Mouse (Mus musculus): ENCODE data around the gene Frs3. TPM values are rescaled to one million over a fixed set of nuclear protein-coding genes. Genes with fewer than 3 reads are reported as not detected.

Gene Frs3
- polyA plus RNA-seq, 1 experiment from 2014 or later: 3.2 TPM

DNA sequence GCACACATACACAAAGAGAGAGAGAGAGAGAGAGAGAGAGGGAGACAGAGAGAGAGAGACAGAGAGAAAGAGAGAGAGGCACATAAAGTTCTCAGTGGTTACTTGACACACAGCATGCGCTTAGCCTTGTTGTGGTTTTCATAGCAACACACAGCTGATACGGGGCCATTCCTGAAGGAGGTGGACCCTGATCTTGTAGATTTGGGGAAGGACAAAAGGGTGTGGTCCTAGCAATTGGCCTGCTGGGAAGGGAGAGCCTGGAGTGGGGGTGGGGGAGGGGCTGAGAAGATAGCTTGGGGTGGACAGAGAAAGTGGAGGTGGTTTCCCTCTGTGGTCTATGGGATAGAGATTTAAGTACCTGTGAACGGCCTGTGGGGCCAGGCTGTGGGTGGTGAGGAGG is 21.2 kb downstream of the Frs3 start:
- H3K4me1 ChIP-seq (ENCODE audit: control insufficient read depth, insufficient read depth, low read length): peaks cover 11% of the 10 kb centered on the region
- H3K4me2 ChIP-seq (ENCODE audit: low read depth, low read length): no peak overlapping the region
- no peak overlapping the region for H3K4me3 ChIP-seq (ENCODE audit: low read length)
- ATAC-seq: 0 out of 2 replicates have a peak, but pooled peaks have one; percentile 21
- H3K9me3 ChIP-seq (ENCODE audit: control insufficient read depth, low read length): no peaks in the 10 kb centered on the region
- 69% methylated on average over 3 of the region's 3 CpGs for WGBS
- no peaks in the 10 kb centered on the region for H3K27me3 ChIP-seq (replicated peaks; ENCODE audit: control insufficient read depth, insufficient read depth, low read length)
- H3K9ac ChIP-seq (ENCODE audit: low read depth, low read length): no peak overlapping the region
- H3K27ac ChIP-seq (ENCODE audit: low read length): no peak overlapping the region
- H3K36me3 ChIP-seq (ENCODE audit: control insufficient read depth, insufficient read depth, low read length): no peaks in the 10 kb centered on the region

DNA sequence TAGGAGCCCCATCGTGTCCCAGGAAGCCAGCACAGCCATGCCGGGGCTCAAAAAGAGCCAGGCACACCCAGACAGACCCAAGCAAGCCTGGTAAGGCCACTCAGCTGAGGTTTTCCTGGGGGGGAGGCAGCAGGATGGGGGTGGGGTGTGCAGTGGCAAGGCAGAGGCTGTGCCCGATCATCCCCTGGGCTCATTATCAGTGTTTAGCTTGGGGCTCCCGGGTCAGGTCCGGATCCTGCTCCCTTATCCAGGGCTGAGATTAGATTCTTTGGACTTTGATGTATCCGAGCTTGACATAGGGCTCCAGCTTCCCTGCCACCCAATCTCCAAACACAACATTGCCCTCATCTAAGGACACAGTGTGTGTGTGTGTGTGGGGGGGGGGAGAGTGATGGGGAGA is 23.1 kb downstream of the Frs3 start:
- H3K36me3 ChIP-seq (ENCODE audit: control insufficient read depth, insufficient read depth, low read length): no peaks in the 10 kb centered on the region
- 57% methylated on average over 6 of the region's 6 CpGs for WGBS
- H3K9me3 ChIP-seq (ENCODE audit: control insufficient read depth, low read length): no peaks in the 10 kb centered on the region
- no peak overlapping the region for H3K9ac ChIP-seq (ENCODE audit: low read depth, low read length)
- H3K4me1 ChIP-seq (ENCODE audit: control insufficient read depth, insufficient read depth, low read length): peaks cover 5% of the 10 kb centered on the region
- peak; percentile 26; the same call in 1 of the 2 replicates for ATAC-seq
- no peak overlapping the region for H3K4me2 ChIP-seq (ENCODE audit: low read depth, low read length)
- no peaks in the 10 kb centered on the region for H3K27me3 ChIP-seq (replicated peaks; ENCODE audit: control insufficient read depth, insufficient read depth, low read length)
- H3K4me3 ChIP-seq (ENCODE audit: low read length): no peak overlapping the region
- no peak overlapping the region for H3K27ac ChIP-seq (ENCODE audit: low read length)

GRCm38 (mm10) chr17:47712889-47713571 is 24.2 kb downstream of the Frs3 start:
- peaks cover 4% of the 10 kb centered on the region for H3K4me1 ChIP-seq (ENCODE audit: control insufficient read depth, insufficient read depth, low read length)
- H3K4me2 ChIP-seq (ENCODE audit: low read depth, low read length): no peak overlapping the region
- no peaks in the 10 kb centered on the region for H3K9me3 ChIP-seq (ENCODE audit: control insufficient read depth, low read length)
- 50% methylated on average over 15 of the region's 22 CpGs for WGBS
- H3K9ac ChIP-seq (ENCODE audit: low read depth, low read length): no peak overlapping the region
- no peaks in the 10 kb centered on the region for H3K27me3 ChIP-seq (replicated peaks; ENCODE audit: control insufficient read depth, insufficient read depth, low read length)
- H3K4me3 ChIP-seq (ENCODE audit: low read length): no peak overlapping the region
- no peak overlapping the region for H3K27ac ChIP-seq (ENCODE audit: low read length)
- ATAC-seq: no peak
- no peaks in the 10 kb centered on the region for H3K36me3 ChIP-seq (ENCODE audit: control insufficient read depth, insufficient read depth, low read length)

GRCm38 (mm10) chr17:47715037-47715436 is 26.2 kb downstream of the Frs3 start:
- no peak overlapping the region for H3K9ac ChIP-seq (ENCODE audit: low read depth, low read length)
- WGBS: 56% methylated on average over 3 of the region's 3 CpGs
- no peak overlapping the region for H3K4me3 ChIP-seq (ENCODE audit: low read length)
- no peak overlapping the region for H3K27ac ChIP-seq (ENCODE audit: low read length)
- peaks cover 3% of the 10 kb centered on the region; the same call in 1 of the 2 replicates for H3K4me1 ChIP-seq (ENCODE audit: control insufficient read depth, insufficient read depth, low read length)
- H3K36me3 ChIP-seq (ENCODE audit: control insufficient read depth, insufficient read depth, low read length): no peaks in the 10 kb centered on the region
- no peaks in the 10 kb centered on the region for H3K27me3 ChIP-seq (replicated peaks; ENCODE audit: control insufficient read depth, insufficient read depth, low read length)
- H3K4me2 ChIP-seq (ENCODE audit: low read depth, low read length): no peak overlapping the region
- no peaks in the 10 kb centered on the region for H3K9me3 ChIP-seq (ENCODE audit: control insufficient read depth, low read length)
- ATAC-seq: no peak

DNA sequence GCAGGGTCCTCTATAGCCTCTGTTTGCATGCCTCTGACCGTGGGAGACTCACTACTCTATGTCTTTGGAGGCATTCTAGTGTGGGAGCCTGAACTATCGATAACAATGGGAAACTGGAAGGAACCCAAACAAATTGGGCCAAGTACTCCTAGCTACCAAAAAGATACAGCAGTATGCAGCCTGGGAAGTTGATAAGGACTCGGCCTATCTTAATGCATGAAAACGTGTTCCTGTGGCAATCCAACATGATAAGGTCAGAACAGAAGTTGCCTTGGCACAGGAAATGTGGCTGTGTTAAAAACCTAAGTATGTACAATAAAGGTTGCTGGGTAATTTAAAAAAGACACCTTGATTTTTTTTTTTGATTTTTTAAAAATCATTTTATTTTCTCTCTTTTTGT is 32.4 kb downstream of the Frs3 start:
- no peak overlapping the region for H3K4me2 ChIP-seq (ENCODE audit: low read depth, low read length)
- WGBS: 83% methylated on average over 4 of the region's 4 CpGs
- no peaks in the 10 kb centered on the region for H3K9me3 ChIP-seq (ENCODE audit: control insufficient read depth, low read length)
- no peaks in the 10 kb centered on the region for H3K36me3 ChIP-seq (ENCODE audit: control insufficient read depth, insufficient read depth, low read length)
- no peak overlapping the region for H3K9ac ChIP-seq (ENCODE audit: low read depth, low read length)
- no peaks in the 10 kb centered on the region for H3K27me3 ChIP-seq (replicated peaks; ENCODE audit: control insufficient read depth, insufficient read depth, low read length)
- no peaks in the 10 kb centered on the region for H3K4me1 ChIP-seq (ENCODE audit: control insufficient read depth, insufficient read depth, low read length)
- H3K4me3 ChIP-seq (ENCODE audit: low read length): no peak overlapping the region
- no peak overlapping the region for H3K27ac ChIP-seq (ENCODE audit: low read length)
- no peak for ATAC-seq

GRCm38 (mm10) chr17:47726566-47726965 is 37.7 kb downstream of the Frs3 start, which contains the start of gene Pgc:
Gene Pgc (plus strand): TSS chr17:47726842.
- no peak within 1 kb of the TSS for H3K4me3 ChIP-seq (ENCODE audit: low read length)
- no peak within 1 kb of the TSS for H3K27ac ChIP-seq (ENCODE audit: low read length)
- H3K9ac ChIP-seq (ENCODE audit: low read depth, low read length): no peak within 1 kb of the TSS
- H3K36me3 ChIP-seq (ENCODE audit: control insufficient read depth, insufficient read depth, low read length): no peaks in the 10 kb centered on the region
- no peaks in the 10 kb centered on the region for H3K4me1 ChIP-seq (ENCODE audit: control insufficient read depth, insufficient read depth, low read length)
- no peak within 1 kb of the TSS for H3K4me2 ChIP-seq (ENCODE audit: low read depth, low read length)
- 69% methylated on average over 11 of the region's 11 CpGs for WGBS
- H3K27me3 ChIP-seq (replicated peaks; ENCODE audit: control insufficient read depth, insufficient read depth, low read length): no peaks in the 10 kb centered on the region
- no peaks in the 10 kb centered on the region for H3K9me3 ChIP-seq (ENCODE audit: control insufficient read depth, low read length)
- no peak for ATAC-seq

DNA sequence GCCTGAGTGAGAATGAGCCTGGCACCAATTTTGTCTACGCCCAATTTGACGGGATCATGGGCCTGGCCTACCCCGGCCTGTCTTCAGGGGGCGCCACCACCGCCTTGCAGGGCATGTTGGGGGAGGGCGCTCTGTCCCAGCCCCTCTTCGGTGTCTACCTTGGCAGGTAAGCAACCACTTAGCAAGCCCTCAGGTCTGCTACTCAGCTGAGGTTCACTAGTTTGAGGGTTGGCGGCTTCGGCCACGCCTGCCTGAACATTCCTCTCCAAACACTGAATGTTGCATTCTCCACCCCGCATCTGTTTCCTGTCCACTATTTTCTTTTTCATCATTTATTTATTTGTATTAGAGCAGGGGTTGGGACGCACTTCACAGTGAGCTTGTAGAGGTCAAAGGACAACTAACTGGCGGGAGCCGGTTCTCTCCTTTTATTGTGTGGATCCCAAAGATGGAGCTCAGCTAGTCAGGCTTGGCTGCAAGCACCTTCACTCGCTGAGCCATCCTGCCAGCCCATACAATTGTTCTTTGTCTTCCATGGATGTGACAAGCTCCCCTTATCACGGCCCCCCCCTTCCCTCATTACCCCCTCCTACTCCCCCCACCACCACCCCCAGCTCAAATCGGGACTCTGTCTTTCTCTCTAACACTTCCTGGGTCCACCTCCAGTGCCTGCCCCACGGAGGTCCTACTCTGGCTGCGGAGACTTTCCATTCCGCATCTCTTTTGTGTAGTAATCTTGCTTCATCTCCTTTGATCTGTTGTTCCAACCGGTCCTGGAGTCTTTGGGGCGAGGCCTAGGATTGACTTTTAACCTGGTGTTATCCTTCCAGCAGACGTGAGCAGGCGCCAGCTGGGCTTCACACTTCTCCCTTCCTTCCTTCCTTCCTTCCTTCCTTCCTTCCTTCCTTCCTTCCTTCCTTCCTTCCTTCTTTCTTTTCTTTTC is 42.1 kb downstream of the Frs3 start:
- H3K4me3 ChIP-seq (ENCODE audit: low read length): no peak overlapping the region
- H3K9ac ChIP-seq (ENCODE audit: low read depth, low read length): no peak overlapping the region
- no peak overlapping the region for H3K4me2 ChIP-seq (ENCODE audit: low read depth, low read length)
- no peaks in the 10 kb centered on the region for H3K27me3 ChIP-seq (replicated peaks; ENCODE audit: control insufficient read depth, insufficient read depth, low read length)
- no peak overlapping the region for H3K27ac ChIP-seq (ENCODE audit: low read length)
- peak; percentile 5; the same call in 1 of the 2 replicates for ATAC-seq
- H3K4me1 ChIP-seq (ENCODE audit: control insufficient read depth, insufficient read depth, low read length): no peaks in the 10 kb centered on the region
- 51% methylated on average over 24 of the region's 24 CpGs for WGBS
- no peaks in the 10 kb centered on the region for H3K9me3 ChIP-seq (ENCODE audit: control insufficient read depth, low read length)
- H3K36me3 ChIP-seq (ENCODE audit: control insufficient read depth, insufficient read depth, low read length): no peaks in the 10 kb centered on the region

GRCm38 (mm10) chr17:47735553-47736100 is 46.8 kb downstream of the Frs3 start:
- no peaks in the 10 kb centered on the region for H3K27me3 ChIP-seq (replicated peaks; ENCODE audit: control insufficient read depth, insufficient read depth, low read length)
- ATAC-seq: no peak
- H3K4me1 ChIP-seq (ENCODE audit: control insufficient read depth, insufficient read depth, low read length): peaks cover 15% of the 10 kb centered on the region
- H3K4me2 ChIP-seq (ENCODE audit: low read depth, low read length): no peak overlapping the region
- WGBS: 76% methylated on average over 14 of the region's 14 CpGs
- H3K9me3 ChIP-seq (ENCODE audit: control insufficient read depth, low read length): no peaks in the 10 kb centered on the region
- H3K9ac ChIP-seq (ENCODE audit: low read depth, low read length): no peak overlapping the region
- H3K4me3 ChIP-seq (ENCODE audit: low read length): no peak overlapping the region
- no peaks in the 10 kb centered on the region for H3K36me3 ChIP-seq (ENCODE audit: control insufficient read depth, insufficient read depth, low read length)
- H3K27ac ChIP-seq (ENCODE audit: low read length): no peak overlapping the region

DNA sequence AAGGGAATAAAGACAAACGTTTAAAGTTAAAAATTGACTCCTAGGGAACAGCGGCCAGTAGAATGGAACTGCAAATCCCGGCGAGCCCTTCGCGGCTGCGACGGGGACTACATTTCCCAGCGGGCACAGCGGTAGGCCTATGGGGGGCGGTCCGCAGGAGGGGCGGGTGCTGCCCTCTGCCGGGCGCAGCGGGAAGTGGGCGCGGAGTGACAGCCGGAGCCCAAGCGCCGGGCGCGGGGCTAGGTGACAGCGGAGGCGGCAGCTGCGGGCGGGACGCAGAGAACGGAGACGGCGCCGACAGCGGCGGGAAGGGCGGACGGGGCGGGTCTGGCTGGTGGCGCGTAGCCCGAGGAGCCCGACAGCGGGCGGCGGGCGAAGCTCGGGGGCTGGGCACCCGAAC is 48.0 kb downstream of the Frs3 start, which contains the start of gene Tfeb:
TSS of gene Tfeb (plus strand) at position 175 of the 400 bp plus-strand sequence.
- H3K27me3 ChIP-seq (replicated peaks; ENCODE audit: control insufficient read depth, insufficient read depth, low read length): no peaks in the 10 kb centered on the region
- WGBS: under 1% methylated on average over 45 of the region's 47 CpGs

More for the DNA sequence above, 48.0 kb downstream of the Frs3 start, which contains the start of gene Tfeb:
- Histone ChIP-seq H3K4me2 (ENCODE audit: low read depth, low read length) (peak within 1 kb of the TSS; percentile 94), H3K27ac (ENCODE audit: low read length) (peak within 1 kb of the TSS; percentile 94), H3K4me3 (ENCODE audit: low read length) (peak within 1 kb of the TSS; percentile 77), H3K9me3 (ENCODE audit: control insufficient read depth, low read length) (no peaks in the 10 kb centered on the region), H3K36me3 (ENCODE audit: control insufficient read depth, insufficient read depth, low read length) (no peaks in the 10 kb centered on the region), H3K9ac (ENCODE audit: low read depth, low read length) (peak within 1 kb of the TSS; percentile 80), H3K4me1 (ENCODE audit: control insufficient read depth, insufficient read depth, low read length) (peaks cover 24% of the 10 kb centered on the region)
- ATAC-seq: peak; percentile 67

All from intestine, embryonic 16.5 days (tissue).